Mouse (Mus musculus): ENCODE measurements around the gene Gdf2.

- TF ChIP-seq POLR2A (IDR thresholded peaks at IDR 0.05; ENCODE audit: control insufficient read depth in 1 of 2, insufficient read depth in 1 of 2, low read depth in 1 of 2, low read length in 2 of 2, poor library complexity in 1 of 2) = no peak
- TF ChIP-seq E2F4 (IDR thresholded peaks at IDR 0.05; ENCODE audit: borderline replicate concordance, low read depth, low read length) = no peak
Observed at GRCm38 (mm10) chr14:33958186-33958585, 17.3 kb downstream of the Gdf2 start.
